Mouse (Mus musculus): ENCODE measurements around the gene Gpr22. TPM values are rescaled to one million over a fixed set of nuclear protein-coding genes. Genes with fewer than 3 reads are reported as not detected.

The Gpr22 gene
- polyA plus RNA-seq, 1 experiment from 2014 or later: 0.93 TPM

- Histone ChIP-seq H3K4me1 (peaks cover 6% of the 10 kb centered on the region), H3K27ac (replicated peaks) (no peak overlapping the region), H3K4me3 (no peak overlapping the region), H3K27me3 (replicated peaks; ENCODE audit: low read depth, poor library complexity, severe bottlenecking) (no peaks in the 10 kb centered on the region), H3K9me3 (no peaks in the 10 kb centered on the region), H3K36me3 (replicated peaks) (no peaks in the 10 kb centered on the region)
- DNase-seq (ENCODE audit: low spot score): no peak
- 88% methylated on average over 4 of the region's 4 CpGs for WGBS
Measured at GRCm38 (mm10) chr12:31712727-31713126, 1.0 kb downstream of the Gpr22 start.

DNA sequence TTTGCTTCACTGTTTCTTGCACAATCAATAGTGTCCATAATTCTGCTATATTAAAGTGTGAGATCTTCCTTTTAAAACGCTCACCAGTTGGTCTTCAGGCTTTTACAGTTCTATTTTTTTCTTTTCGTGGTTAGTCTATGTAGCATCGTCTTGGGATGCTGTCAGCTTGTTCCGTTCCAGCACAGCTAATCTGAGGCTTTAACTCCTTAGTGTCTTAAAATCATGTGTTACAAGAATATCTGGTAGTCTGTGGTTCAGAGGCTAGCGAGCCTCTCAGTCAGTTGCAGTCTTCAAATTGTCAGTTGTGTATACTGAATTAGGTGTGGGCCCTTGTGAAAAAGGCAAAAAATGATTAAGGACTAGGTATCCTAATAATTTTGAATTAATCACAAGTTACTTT lies 1.5 kb downstream of the Gpr22 start:
- no peak overlapping the region for H3K27ac ChIP-seq (replicated peaks)
- H3K27me3 ChIP-seq (replicated peaks; ENCODE audit: low read depth, poor library complexity, severe bottlenecking): no peaks in the 10 kb centered on the region
- no peak for DNase-seq (ENCODE audit: low spot score)
- H3K4me3 ChIP-seq: no peak overlapping the region
- H3K36me3 ChIP-seq (replicated peaks): no peaks in the 10 kb centered on the region
- peaks cover 6% of the 10 kb centered on the region for H3K4me1 ChIP-seq
- WGBS: 57% methylated on average over 5 of the region's 5 CpGs
- no peaks in the 10 kb centered on the region for H3K9me3 ChIP-seq

DNA sequence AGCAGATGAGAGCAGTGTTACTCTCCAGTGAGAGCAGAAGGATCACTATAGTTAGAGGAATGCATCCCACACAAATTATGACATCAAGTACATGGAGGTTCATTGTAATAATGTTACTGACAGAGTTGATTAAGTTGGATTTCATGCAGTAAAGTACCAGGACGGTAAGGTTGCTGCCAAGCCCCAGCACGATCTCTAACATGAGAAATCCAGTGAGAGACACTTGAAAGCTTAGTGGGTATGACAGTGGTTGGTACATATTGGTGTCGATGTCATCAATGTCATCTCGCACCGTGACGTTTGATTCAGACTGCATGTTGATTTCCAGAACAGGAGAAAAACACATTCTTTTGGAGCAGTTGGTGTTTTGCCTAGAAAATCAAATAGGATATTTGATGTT lies 4.1 kb downstream of the Gpr22 start:
- DNase-seq (ENCODE audit: low spot score): no peak
- 90% methylated on average over 6 of the region's 6 CpGs for WGBS
- H3K9me3 ChIP-seq: no peaks in the 10 kb centered on the region
- H3K27ac ChIP-seq (replicated peaks): no peak overlapping the region
- H3K4me3 ChIP-seq: no peak overlapping the region
- H3K36me3 ChIP-seq (replicated peaks): no peaks in the 10 kb centered on the region
- peaks cover 6% of the 10 kb centered on the region for H3K4me1 ChIP-seq
- no peaks in the 10 kb centered on the region for H3K27me3 ChIP-seq (replicated peaks; ENCODE audit: low read depth, poor library complexity, severe bottlenecking)

DNA sequence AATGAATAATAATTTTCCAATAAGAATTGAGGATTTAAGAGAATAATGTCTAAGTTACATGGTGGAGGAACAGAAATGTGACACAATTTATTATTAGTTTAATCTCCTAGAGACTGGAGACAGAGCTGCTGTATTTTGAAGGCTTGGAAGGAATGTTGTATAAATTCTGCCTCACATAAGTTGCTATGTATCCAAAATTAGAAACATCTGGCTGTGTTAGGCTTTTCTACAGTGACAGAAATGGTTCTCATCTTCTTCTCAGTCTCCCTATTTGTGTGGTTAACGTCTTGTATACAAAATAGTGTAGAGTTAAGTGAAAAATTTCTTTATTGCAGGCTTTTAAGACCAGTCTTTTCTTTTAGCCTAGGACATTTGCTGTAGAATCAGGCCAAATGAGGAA lies 6.2 kb downstream of the Gpr22 start:
- WGBS: 57% methylated on average over 1 of the region's 1 CpGs
- H3K4me3 ChIP-seq: no peak overlapping the region

DNA sequence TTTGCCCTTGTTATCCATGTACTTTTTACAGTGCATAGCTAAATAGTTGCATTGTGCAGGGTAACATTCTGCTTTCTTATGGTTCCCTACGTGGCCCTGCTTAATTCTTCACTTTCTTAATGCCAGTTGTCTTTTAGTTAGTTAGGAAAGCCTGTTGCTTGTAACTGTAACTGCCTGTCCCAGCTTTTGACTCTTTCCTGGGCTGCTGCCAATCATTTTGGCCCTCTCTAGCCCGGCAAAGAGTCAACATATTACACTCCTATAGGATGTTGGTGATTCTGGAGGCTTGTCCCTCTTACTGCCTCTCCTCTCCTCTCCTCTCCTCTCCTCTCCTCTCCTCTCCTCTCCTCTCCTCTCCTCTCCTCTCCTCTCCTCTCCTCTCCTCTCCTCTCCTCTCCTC lies 7.6 kb downstream of the Gpr22 start:
- H3K4me1 ChIP-seq: peaks cover under 1% of the 10 kb centered on the region; the same call in 1 of the 2 replicates
- H3K36me3 ChIP-seq (replicated peaks): no peaks in the 10 kb centered on the region
- no peak overlapping the region for H3K27ac ChIP-seq (replicated peaks)
- H3K27me3 ChIP-seq (replicated peaks; ENCODE audit: low read depth, poor library complexity, severe bottlenecking): no peaks in the 10 kb centered on the region
- DNase-seq (ENCODE audit: low spot score): no peak
- H3K9me3 ChIP-seq: no peaks in the 10 kb centered on the region
- WGBS: 71% methylated on average over 2 of the region's 2 CpGs
- no peak overlapping the region for H3K4me3 ChIP-seq

More for the DNA sequence above, 6.2 kb downstream of the Gpr22 start:
- Histone ChIP-seq H3K4me1 (no peaks in the 10 kb centered on the region; the same call in 1 of the 2 replicates), H3K9me3 (no peaks in the 10 kb centered on the region), H3K27me3 (replicated peaks; ENCODE audit: low read depth, poor library complexity, severe bottlenecking) (no peaks in the 10 kb centered on the region), H3K36me3 (replicated peaks) (no peaks in the 10 kb centered on the region), H3K27ac (replicated peaks) (no peak overlapping the region)
- DNase-seq (ENCODE audit: low spot score): no peak

DNA sequence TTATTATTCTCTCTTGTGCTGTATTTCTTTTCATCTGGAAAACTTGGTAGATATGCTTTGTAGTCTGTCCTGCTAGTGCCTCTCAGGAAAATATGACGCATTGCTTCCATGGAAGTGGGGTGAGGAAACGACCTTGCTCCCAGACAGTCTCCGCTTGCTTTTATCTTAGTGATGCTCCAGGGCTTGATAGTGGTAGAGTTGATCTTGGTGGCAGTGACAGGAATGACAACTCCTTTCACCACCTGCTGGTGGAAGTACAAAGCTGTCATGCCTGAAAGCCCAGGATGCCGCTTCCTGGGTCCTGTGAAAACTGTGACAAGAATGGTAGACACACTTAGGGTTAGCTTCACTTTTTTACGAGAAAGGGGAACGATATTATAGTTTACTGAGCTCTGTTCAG lies 9.8 kb downstream of the Gpr22 start:
- H3K9me3 ChIP-seq: no peaks in the 10 kb centered on the region

GRCm38 (mm10) chr12:31701411-31701810 lies 12.3 kb downstream of the Gpr22 start:
- Histone ChIP-seq H3K27me3 (replicated peaks; ENCODE audit: low read depth, poor library complexity, severe bottlenecking) (no peaks in the 10 kb centered on the region), H3K4me1 (peaks cover 3% of the 10 kb centered on the region; the same call in 1 of the 2 replicates), H3K4me3 (no peak overlapping the region), H3K36me3 (replicated peaks) (peaks cover 20% of the 10 kb centered on the region), H3K27ac (replicated peaks) (no peak overlapping the region; the same call in 1 of the 2 replicates), H3K9me3 (0 out of 2 replicates have a peak, but pooled peaks cover 7% of the 10 kb centered on the region)
- DNase-seq (ENCODE audit: low spot score): no peak
- WGBS: 80% methylated on average over 5 of the region's 5 CpGs

More for the DNA sequence above, 9.8 kb downstream of the Gpr22 start:
- no peak for DNase-seq (ENCODE audit: low spot score)
- 76% methylated on average over 6 of the region's 6 CpGs for WGBS
- H3K4me1 ChIP-seq: peaks cover 3% of the 10 kb centered on the region; the same call in 1 of the 2 replicates
- no peaks in the 10 kb centered on the region for H3K27me3 ChIP-seq (replicated peaks; ENCODE audit: low read depth, poor library complexity, severe bottlenecking)
- no peaks in the 10 kb centered on the region for H3K36me3 ChIP-seq (replicated peaks)
- no peak overlapping the region for H3K4me3 ChIP-seq
- H3K27ac ChIP-seq (replicated peaks): no peak overlapping the region

GRCm38 (mm10) chr12:31700623-31701347 lies 13.0 kb downstream of the Gpr22 start:
- H3K9me3 ChIP-seq: 0 out of 2 replicates have a peak, but pooled peaks cover 7% of the 10 kb centered on the region
- H3K27ac ChIP-seq (replicated peaks): no peak overlapping the region; the same call in 1 of the 2 replicates
- peaks cover 3% of the 10 kb centered on the region; the same call in 1 of the 2 replicates for H3K4me1 ChIP-seq
- 48% methylated on average over 5 of the region's 5 CpGs for WGBS
- no peak overlapping the region for H3K4me3 ChIP-seq
- DNase-seq (ENCODE audit: low spot score): no peak
- peaks cover 20% of the 10 kb centered on the region for H3K36me3 ChIP-seq (replicated peaks)
- H3K27me3 ChIP-seq (replicated peaks; ENCODE audit: low read depth, poor library complexity, severe bottlenecking): no peaks in the 10 kb centered on the region

- DNase-seq (ENCODE audit: low spot score): no peak
- no peaks in the 10 kb centered on the region for H3K27me3 ChIP-seq (replicated peaks; ENCODE audit: low read depth, poor library complexity, severe bottlenecking)
- peaks cover 18% of the 10 kb centered on the region for H3K36me3 ChIP-seq (replicated peaks)
- H3K27ac ChIP-seq (replicated peaks): no peak overlapping the region
- H3K4me1 ChIP-seq: no peaks in the 10 kb centered on the region
- H3K9me3 ChIP-seq: 0 out of 2 replicates have a peak, but pooled peaks cover 7% of the 10 kb centered on the region
- H3K4me3 ChIP-seq: no peak overlapping the region
- WGBS: 98% methylated on average over 1 of the region's 1 CpGs
Measured at GRCm38 (mm10) chr12:31693278-31693677, 20.5 kb downstream of the Gpr22 start.

DNA sequence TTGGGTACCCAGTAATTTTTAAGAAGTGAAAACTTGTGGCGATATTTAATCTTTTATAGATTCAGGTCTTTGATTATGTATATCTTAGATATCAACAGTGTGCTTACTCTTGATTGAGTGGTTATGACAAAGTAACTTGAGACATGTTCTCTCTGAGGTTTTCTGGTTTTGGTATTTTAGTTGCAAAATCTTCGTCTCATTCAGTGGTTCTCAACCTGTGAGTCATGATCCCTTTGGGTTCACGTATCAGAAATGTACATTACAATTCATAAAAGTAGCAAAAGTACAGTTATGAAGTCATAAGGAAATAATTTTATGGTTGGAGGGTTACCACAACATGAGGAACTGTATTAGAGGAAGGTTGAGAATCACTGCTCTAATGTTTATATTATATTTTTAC lies 27.1 kb downstream of the Gpr22 start:
- Histone ChIP-seq H3K4me1 (no peaks in the 10 kb centered on the region), H3K27me3 (replicated peaks; ENCODE audit: low read depth, poor library complexity, severe bottlenecking) (no peaks in the 10 kb centered on the region), H3K27ac (replicated peaks) (no peak overlapping the region), H3K36me3 (replicated peaks) (0 out of 2 replicates have a peak, but pooled peaks cover 14% of the 10 kb centered on the region), H3K4me3 (no peak overlapping the region), H3K9me3 (no peaks in the 10 kb centered on the region)
- 91% methylated on average over 3 of the region's 3 CpGs for WGBS
- DNase-seq (ENCODE audit: low spot score): no peak

DNA sequence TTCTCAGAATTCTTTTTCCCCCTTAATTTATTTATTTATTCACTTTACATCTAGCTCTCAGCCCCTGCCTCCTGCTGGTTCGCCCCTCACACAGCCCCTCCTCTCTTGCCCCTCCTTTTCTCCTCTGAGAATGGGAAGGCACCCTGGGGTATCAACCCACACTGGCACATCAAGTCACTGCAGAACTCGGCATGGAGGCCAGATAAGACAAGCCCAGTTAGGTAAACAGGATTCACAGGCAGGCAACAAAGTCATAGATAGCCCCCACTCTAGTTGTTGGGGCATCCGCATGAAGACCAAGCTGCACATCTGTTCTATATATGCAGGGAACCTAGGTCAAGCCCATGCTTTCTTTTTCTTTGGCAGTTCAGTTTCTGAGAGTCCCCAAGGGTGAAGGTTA lies 46.6 kb downstream of the Gpr22 start:
- WGBS: 60% methylated on average over 3 of the region's 3 CpGs
- H3K9me3 ChIP-seq: no peaks in the 10 kb centered on the region
- H3K4me3 ChIP-seq: no peak overlapping the region
- H3K36me3 ChIP-seq (replicated peaks): peaks cover 77% of the 10 kb centered on the region
- peaks cover 4% of the 10 kb centered on the region; the same call in 1 of the 2 replicates for H3K4me1 ChIP-seq
- no peak overlapping the region for H3K27ac ChIP-seq (replicated peaks)
- H3K27me3 ChIP-seq (replicated peaks; ENCODE audit: low read depth, poor library complexity, severe bottlenecking): no peaks in the 10 kb centered on the region
- DNase-seq (ENCODE audit: low spot score): no peak

DNA sequence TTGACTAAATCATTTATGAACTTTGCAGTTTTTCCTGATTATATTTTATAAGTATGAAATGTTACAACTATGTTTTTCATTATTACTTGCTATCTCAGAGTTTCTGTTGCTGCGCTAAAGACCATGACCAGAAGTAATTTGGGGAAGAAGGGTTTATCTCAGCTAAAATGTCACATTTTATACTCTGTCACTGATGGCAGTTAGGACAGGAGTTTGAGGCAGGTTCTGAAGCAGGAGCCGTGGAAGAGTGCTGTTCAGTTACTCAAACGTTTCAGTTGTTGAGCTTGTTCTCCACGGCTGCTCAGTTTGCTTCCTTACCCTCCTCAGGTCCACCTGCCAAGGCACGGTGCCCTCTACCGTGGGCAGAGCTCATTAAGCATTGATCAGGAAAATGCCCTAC lies 47.7 kb downstream of the Gpr22 start:
- no peak for DNase-seq (ENCODE audit: low spot score)
- Histone ChIP-seq H3K27ac (replicated peaks) (no peak overlapping the region), H3K4me3 (no peak overlapping the region), H3K4me1 (peaks cover 4% of the 10 kb centered on the region; the same call in 1 of the 2 replicates), H3K36me3 (replicated peaks) (peaks cover 71% of the 10 kb centered on the region), H3K27me3 (replicated peaks; ENCODE audit: low read depth, poor library complexity, severe bottlenecking) (no peaks in the 10 kb centered on the region), H3K9me3 (no peaks in the 10 kb centered on the region)
- 58% methylated on average over 6 of the region's 6 CpGs for WGBS

Data from embryonic facial prominence, embryonic 10.5 days (tissue).